Mouse (Mus musculus) lung, postnatal 14 days (tissue): Measurements from ENCODE around the gene Snca.
A peak's percentile ranks its signal among the peaks of the same experiment; 100 is the strongest.
"Not testable (repeated sequence)": the region's sequence is repeated elsewhere in the genome, so short reads cannot be mapped to it uniquely, and the experiment has no call there.

Experiments
- DNase-seq: peaks from one replicate; pipeline ENCODE4 v3.0.0; 2021

Gene Snca

DNA sequence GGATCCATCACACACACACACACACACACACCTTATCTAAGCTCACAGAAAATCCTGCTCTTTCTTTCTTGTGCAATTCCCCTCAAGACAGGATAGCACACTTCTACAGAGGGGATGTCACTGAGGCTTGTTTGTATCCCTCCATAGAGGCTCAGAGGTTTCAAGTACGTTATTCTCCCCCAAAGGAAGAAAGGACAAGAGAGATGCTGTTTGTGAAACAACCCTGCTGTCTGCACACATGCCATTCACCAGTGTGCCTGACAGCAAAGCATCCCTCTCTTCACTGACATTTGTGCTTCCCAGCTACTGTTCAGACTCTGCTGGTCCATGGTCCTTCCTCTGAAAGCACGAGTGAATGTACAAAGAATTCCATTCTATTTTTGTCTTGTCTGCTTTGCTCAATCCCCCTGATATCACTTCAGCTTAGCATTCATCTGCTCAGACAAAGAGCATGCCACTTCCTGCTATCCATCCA is 119.6 kb downstream of the Snca start:
- DNase-seq: no peak

DNA sequence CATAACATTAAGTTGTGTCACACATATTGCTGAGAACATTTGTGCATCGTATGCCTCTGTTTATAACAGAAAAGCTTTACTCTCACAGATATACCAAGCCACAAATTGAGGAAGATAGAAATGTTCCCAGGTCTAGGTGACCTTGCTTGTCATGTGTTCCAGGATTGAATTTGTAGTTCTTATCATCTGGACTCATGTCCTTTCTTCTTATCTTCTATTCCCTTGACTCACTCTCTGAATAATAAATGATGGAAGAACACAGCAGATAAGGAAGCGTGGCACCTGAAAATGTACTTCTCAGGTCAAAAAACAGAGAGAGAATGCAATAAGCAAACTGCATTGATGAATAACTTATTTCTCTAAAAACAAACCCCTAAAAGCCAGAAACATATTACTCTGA is 131.6 kb downstream of the Snca start:
- no peak for DNase-seq

DNA sequence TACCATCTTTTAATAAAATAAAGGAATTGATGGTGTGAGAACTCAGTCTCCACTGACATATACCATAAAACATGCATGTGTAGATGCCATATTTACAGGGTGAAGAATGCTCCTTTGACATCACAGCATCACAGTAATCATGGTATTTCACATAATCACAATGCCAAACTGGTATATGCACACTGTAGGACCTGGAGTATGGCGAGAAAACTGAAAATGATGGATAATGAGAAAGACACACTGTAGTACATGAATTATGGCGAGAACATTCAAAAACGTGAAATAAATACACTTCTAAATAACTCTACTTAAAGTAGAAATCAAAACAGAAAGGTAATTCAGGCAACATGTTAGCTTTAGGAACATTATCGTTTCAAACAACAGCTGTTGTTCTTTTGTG is 142.6 kb downstream of the Snca start:
- not testable (repeated sequence) for DNase-seq

DNA sequence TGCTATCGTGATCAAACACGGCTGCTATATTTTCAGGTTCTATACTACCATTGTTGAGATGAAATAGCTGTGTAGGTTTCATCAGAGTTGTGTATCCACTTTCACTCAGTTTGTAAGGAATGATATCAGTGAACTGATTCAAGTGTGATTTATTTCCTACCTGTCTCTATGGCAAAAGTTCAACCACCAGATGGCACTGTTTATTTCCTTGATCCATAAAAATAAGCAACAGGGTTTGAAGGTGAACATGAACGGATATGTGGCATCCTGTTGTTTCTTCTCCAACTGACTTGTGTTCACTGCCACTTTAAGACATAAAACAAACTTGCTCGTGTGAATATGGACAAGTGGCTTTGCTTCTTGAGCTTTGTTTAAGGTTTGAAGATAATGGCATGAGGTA is 147.4 kb downstream of the Snca start:
- peak; percentile 7 for DNase-seq
